Mouse (Mus musculus): ENCODE measurements around the gene Eps8l1. TPM values are rescaled to one million over a fixed set of nuclear protein-coding genes. Genes with fewer than 3 reads are reported as not detected.
"Not testable (repeated sequence)": the region's sequence is repeated elsewhere in the genome, so short reads cannot be mapped to it uniquely, and the experiment has no call there.

Eps8l1 gene
- polyA plus RNA-seq, 1 experiment from 2014 or later: 4.0 TPM

GRCm38 (mm10) chr7:4515853-4516252, 55.4 kb downstream of the Eps8l1 start:
- H3K9ac ChIP-seq (ENCODE audit: low read depth, low read length): no peak overlapping the region
- H3K4me1 ChIP-seq (ENCODE audit: control insufficient read depth, insufficient read depth, low read length): peaks cover 4% of the 10 kb centered on the region; the same call in 1 of the 2 replicates
- no peak overlapping the region for H3K4me2 ChIP-seq (ENCODE audit: low read depth, low read length)
- H3K27me3 ChIP-seq (replicated peaks; ENCODE audit: control insufficient read depth, insufficient read depth, low read length): peaks cover 3% of the 10 kb centered on the region; the same call in 1 of the 2 replicates
- no peak for ATAC-seq
- H3K9me3 ChIP-seq (ENCODE audit: control insufficient read depth, low read length): no peaks in the 10 kb centered on the region
- 55% methylated on average over 6 of the region's 6 CpGs for WGBS
- no peak overlapping the region for H3K4me3 ChIP-seq (ENCODE audit: low read length)
- H3K27ac ChIP-seq (ENCODE audit: low read length): no peak overlapping the region
- no peaks in the 10 kb centered on the region for H3K36me3 ChIP-seq (ENCODE audit: control insufficient read depth, insufficient read depth, low read length)

GRCm38 (mm10) chr7:4516332-4517050, 56.0 kb downstream of the Eps8l1 start, which contains the start of gene Tnnt1:
Tnnt1 (minus strand) TSS chr7:4516382.
- ATAC-seq: no peak
- peaks cover 3% of the 10 kb centered on the region; the same call in 1 of the 2 replicates for H3K27me3 ChIP-seq (replicated peaks; ENCODE audit: control insufficient read depth, insufficient read depth, low read length)
- no peak within 1 kb of the TSS for H3K4me3 ChIP-seq (ENCODE audit: low read length)
- no peak within 1 kb of the TSS for H3K4me2 ChIP-seq (ENCODE audit: low read depth, low read length)
- no peak within 1 kb of the TSS for H3K27ac ChIP-seq (ENCODE audit: low read length)
- H3K36me3 ChIP-seq (ENCODE audit: control insufficient read depth, insufficient read depth, low read length): no peaks in the 10 kb centered on the region
- no peak within 1 kb of the TSS for H3K9ac ChIP-seq (ENCODE audit: low read depth, low read length)
- peaks cover 9% of the 10 kb centered on the region for H3K4me1 ChIP-seq (ENCODE audit: control insufficient read depth, insufficient read depth, low read length)
- H3K9me3 ChIP-seq (ENCODE audit: control insufficient read depth, low read length): no peaks in the 10 kb centered on the region
- WGBS: 23% methylated on average over 4 of the region's 4 CpGs

GRCm38 (mm10) chr7:4518487-4518886, 58.0 kb downstream of the Eps8l1 start:
- H3K9ac ChIP-seq (ENCODE audit: low read depth, low read length): no peak overlapping the region
- WGBS: 64% methylated on average over 1 of the region's 1 CpGs
- H3K4me2 ChIP-seq (ENCODE audit: low read depth, low read length): no peak overlapping the region

GRCm38 (mm10) chr7:4521231-4522003, 60.9 kb downstream of the Eps8l1 start:
- Histone ChIP-seq H3K4me2 (ENCODE audit: low read depth, low read length) (peak overlapping the region; percentile 50), H3K9ac (ENCODE audit: low read depth, low read length) (peak overlapping the region; percentile 17; the same call in 1 of the 2 replicates), H3K9me3 (ENCODE audit: control insufficient read depth, low read length) (no peaks in the 10 kb centered on the region), H3K4me3 (ENCODE audit: low read length) (peak overlapping the region; percentile 34), H3K27ac (ENCODE audit: low read length) (no peak overlapping the region), H3K4me1 (ENCODE audit: control insufficient read depth, insufficient read depth, low read length) (peaks cover 6% of the 10 kb centered on the region; the same call in 1 of the 2 replicates), H3K27me3 (replicated peaks; ENCODE audit: control insufficient read depth, insufficient read depth, low read length) (peaks cover 3% of the 10 kb centered on the region; the same call in 1 of the 2 replicates), H3K36me3 (ENCODE audit: control insufficient read depth, insufficient read depth, low read length) (no peaks in the 10 kb centered on the region)
- no peak for ATAC-seq
- 32% methylated on average over 31 of the region's 32 CpGs for WGBS

More at GRCm38 (mm10) chr7:4518487-4518886, 58.0 kb downstream of the Eps8l1 start:
- Histone ChIP-seq H3K4me1 (ENCODE audit: control insufficient read depth, insufficient read depth, low read length) (peaks cover 9% of the 10 kb centered on the region), H3K27ac (ENCODE audit: low read length) (no peak overlapping the region), H3K36me3 (ENCODE audit: control insufficient read depth, insufficient read depth, low read length) (no peaks in the 10 kb centered on the region), H3K9me3 (ENCODE audit: control insufficient read depth, low read length) (no peaks in the 10 kb centered on the region), H3K4me3 (ENCODE audit: low read length) (no peak overlapping the region), H3K27me3 (replicated peaks; ENCODE audit: control insufficient read depth, insufficient read depth, low read length) (peaks cover 3% of the 10 kb centered on the region; the same call in 1 of the 2 replicates)
- no peak for ATAC-seq

GRCm38 (mm10) chr7:4522292-4522691, 61.8 kb downstream of the Eps8l1 start:
- WGBS: 75% methylated on average over 6 of the region's 6 CpGs

GRCm38 (mm10) chr7:4523205-4524130, 63.0 kb downstream of the Eps8l1 start:
- Histone ChIP-seq H3K4me1 (ENCODE audit: control insufficient read depth, insufficient read depth, low read length) (peaks cover 6% of the 10 kb centered on the region; the same call in 1 of the 2 replicates), H3K9ac (ENCODE audit: low read depth, low read length) (no peak overlapping the region), H3K27ac (ENCODE audit: low read length) (no peak overlapping the region), H3K27me3 (replicated peaks; ENCODE audit: control insufficient read depth, insufficient read depth, low read length) (peaks cover 3% of the 10 kb centered on the region; the same call in 1 of the 2 replicates), H3K4me2 (ENCODE audit: low read depth, low read length) (no peak overlapping the region), H3K36me3 (ENCODE audit: control insufficient read depth, insufficient read depth, low read length) (no peaks in the 10 kb centered on the region), H3K4me3 (ENCODE audit: low read length) (no peak overlapping the region), H3K9me3 (ENCODE audit: control insufficient read depth, low read length) (no peaks in the 10 kb centered on the region)
- ATAC-seq: no peak
- WGBS: 89% methylated on average over 33 of the region's 33 CpGs

More at GRCm38 (mm10) chr7:4522292-4522691, 61.8 kb downstream of the Eps8l1 start:
- no peak for ATAC-seq
- Histone ChIP-seq H3K9ac (ENCODE audit: low read depth, low read length) (no peak overlapping the region), H3K4me1 (ENCODE audit: control insufficient read depth, insufficient read depth, low read length) (peaks cover 6% of the 10 kb centered on the region; the same call in 1 of the 2 replicates), H3K4me3 (ENCODE audit: low read length) (no peak overlapping the region), H3K27ac (ENCODE audit: low read length) (no peak overlapping the region), H3K27me3 (replicated peaks; ENCODE audit: control insufficient read depth, insufficient read depth, low read length) (peaks cover 3% of the 10 kb centered on the region; the same call in 1 of the 2 replicates), H3K9me3 (ENCODE audit: control insufficient read depth, low read length) (no peaks in the 10 kb centered on the region), H3K4me2 (ENCODE audit: low read depth, low read length) (no peak overlapping the region), H3K36me3 (ENCODE audit: control insufficient read depth, insufficient read depth, low read length) (no peaks in the 10 kb centered on the region)

- ATAC-seq: peak; percentile 22; the same call in 1 of the 2 replicates
- H3K4me1 ChIP-seq (ENCODE audit: control insufficient read depth, insufficient read depth, low read length); H3K4me2 ChIP-seq (ENCODE audit: low read depth, low read length); H3K9me3 ChIP-seq (ENCODE audit: control insufficient read depth, low read length); H3K36me3 ChIP-seq (ENCODE audit: control insufficient read depth, insufficient read depth, low read length); H3K9ac ChIP-seq (ENCODE audit: low read depth, low read length); H3K27ac ChIP-seq (ENCODE audit: low read length); H3K27me3 ChIP-seq (replicated peaks; ENCODE audit: control insufficient read depth, insufficient read depth, low read length); H3K4me3 ChIP-seq (ENCODE audit: low read length): not testable (repeated sequence)
- WGBS: 67% methylated on average over 15 of the region's 15 CpGs
Observed at GRCm38 (mm10) chr7:4524212-4524922, 63.9 kb downstream of the Eps8l1 start, which contains the start of gene Tnni3. Tnni3 (minus strand) TSS chr7:4524229.

All from intestine, embryonic 16.5 days (tissue).